Mouse (Mus musculus) heart, postnatal 14 days (tissue): ENCODE measurements around the gene Clec10a. TPM values are rescaled to one million over a fixed set of nuclear protein-coding genes. Genes with fewer than 3 reads are reported as not detected.

ENCODE experiments used
- DNase-seq, 2 experiments: peaks; one replicate each; pipeline ENCODE4 v3.0.0; 2021 to 2022
- intact Hi-C: fragments of 180-260 bp; cut with DNase I; formaldehyde crosslinking; loops from one replicate; pipeline ENCODE4 v1.15.1; 2025
- total RNA-seq, 2 experiments: library from RNA; stranded (reverse); gene quantifications; 2 replicates each; pipeline ENCODE4 v1.2.3; 2021

Clec10a gene
- total RNA-seq, 2 experiments from 2014 or later, result 1.7 to 2.2 TPM

- intact Hi-C loops, result loop anchor here (10.0 kb wide), 1 partner anchor 280 kb away; the partner anchor contains the start of gene Ybx2
- peak in 1 of 2 experiments; percentile 63 for DNase-seq
These were observed 58.3 kb downstream of the Clec10a start for GRCm38 (mm10) chr11:70214191-70214855.

GRCm38 (mm10) chr11:70214856-70215209, 58.8 kb downstream of the Clec10a start:
- DNase-seq, result no peak
- intact Hi-C loops, result loop anchor here (10.0 kb wide), 1 partner anchor 280 kb away; the partner anchor contains the start of gene Ybx2

- DNase-seq, result no peak
- intact Hi-C loops, result loop anchor here (10.0 kb wide), 1 partner anchor 280 kb away; the partner anchor contains the start of gene Ybx2
These were observed 59.3 kb downstream of the Clec10a start for GRCm38 (mm10) chr11:70215301-70215700.

- DNase-seq, result no peak
- intact Hi-C loops, result loop anchor here (10.0 kb wide), 1 partner anchor 281 kb away; the partner anchor contains the start of gene Ybx2
These were observed 60.1 kb downstream of the Clec10a start for GRCm38 (mm10) chr11:70216103-70216502.

GRCm38 (mm10) chr11:70218039-70218438, 62.0 kb downstream of the Clec10a start:
- intact Hi-C loops, result loop anchor here (10.0 kb wide), 1 partner anchor 283 kb away; the partner anchor contains the start of gene Ybx2
- no peak for DNase-seq

- DNase-seq, result no peak
- intact Hi-C loops, result loop anchor here (10.0 kb wide), 1 partner anchor 284 kb away; the partner anchor contains the start of gene Ybx2
These were observed 62.9 kb downstream of the Clec10a start for GRCm38 (mm10) chr11:70218741-70219470.

- DNase-seq, result no peak
- intact Hi-C loops, result loop anchor here (10.0 kb wide), 1 partner anchor 285 kb away; the partner anchor contains the start of gene Ybx2
These were observed 63.9 kb downstream of the Clec10a start for GRCm38 (mm10) chr11:70219873-70220272.

GRCm38 (mm10) chr11:70220323-70220722, 64.3 kb downstream of the Clec10a start:
- intact Hi-C loops, result no loop called here
- DNase-seq, result no peak

Other genes starting within 250 kb of the Clec10a start
- gene Gps2, start 242.3 kb upstream of the Clec10a start, total RNA-seq, result 10 to 100 TPM; 28.8 to 30.6 TPM
- gene Eif5a, start 234.2 kb upstream of the Clec10a start, total RNA-seq, result 100 to 1,000 TPM; 434 to 455 TPM
- gene Ybx2, start 220.4 kb upstream of the Clec10a start, total RNA-seq, result 10 to 100 TPM; 14.4 to 21.8 TPM
- 100 to 1,000 TPM; 206 to 234 TPM for gene Slc2a4, start 208.0 kb upstream of the Clec10a start, total RNA-seq
- gene Cldn7, start 191.4 kb upstream of the Clec10a start, total RNA-seq, result under 1 TPM in 1 of 2 experiments, not detected in 1; 0.48 TPM
- gene Ctdnep1, start 175.0 kb upstream of the Clec10a start, total RNA-seq, result 100 to 1,000 TPM; 143 to 147 TPM
- 10 to 100 TPM; 52.4 to 59.0 TPM for gene Elp5, start 173.7 kb upstream of the Clec10a start, total RNA-seq
- gene Gabarap, start 165.1 kb upstream of the Clec10a start, total RNA-seq, result 100 to 1,000 TPM; 249 to 257 TPM
- 10 to 100 TPM; 27.4 to 31.5 TPM for gene Phf23, start 160.4 kb upstream of the Clec10a start, total RNA-seq
- 1 to 10 TPM; 7.2 to 9.2 TPM for gene Dvl2, start 155.6 kb upstream of the Clec10a start, total RNA-seq
- 1,000 to 10,000 TPM; 1,350 to 1,353 TPM for gene Acadvl, start 140.8 kb upstream of the Clec10a start, total RNA-seq
- gene Dlg4, start 139.3 kb upstream of the Clec10a start, total RNA-seq, result 10 to 100 TPM; 10.4 to 11.2 TPM
- not detected for gene Asgr1, start 102.1 kb upstream of the Clec10a start, total RNA-seq
- gene Asgr2, start 63.6 kb upstream of the Clec10a start, total RNA-seq, result under 1 TPM in 1 of 2 experiments, not detected in 1; 0.45 TPM
- 1 to 10 TPM; 2.2 to 2.7 TPM for gene Mgl2, start 25.9 kb upstream of the Clec10a start, total RNA-seq
- gene Slc16a11, start 56.6 kb downstream of the Clec10a start, total RNA-seq, result under 1 TPM; 0.76 to 0.90 TPM
- 1 to 10 TPM; 4.2 to 5.8 TPM for gene Slc16a13, start 64.9 kb downstream of the Clec10a start, total RNA-seq
- gene Bcl6b, start 73.6 kb downstream of the Clec10a start, total RNA-seq, result 10 to 100 TPM; 26.1 to 32.5 TPM
- 10 to 100 TPM; 34.7 to 38.4 TPM for gene 0610010K14Rik, start 81.7 kb downstream of the Clec10a start, total RNA-seq
- gene Gm21988, start 83.6 kb downstream of the Clec10a start, total RNA-seq, result 1 to 10 TPM; 3.1 to 3.2 TPM
- 10 to 100 TPM; 89.0 to 96.3 TPM for gene Rnasek, start 83.6 kb downstream of the Clec10a start, total RNA-seq
- 1 to 10 TPM; 2.7 to 3.1 TPM for gene Alox12, start 99.2 kb downstream of the Clec10a start, total RNA-seq
- gene Alox12e, start 166.4 kb downstream of the Clec10a start, total RNA-seq, result under 1 TPM; 0.14 to 0.44 TPM
- gene Alox15, start 195.8 kb downstream of the Clec10a start, total RNA-seq, result 1 to 10 TPM; 5.2 to 8.1 TPM